Mouse (Mus musculus): Measurements from ENCODE around the gene Apba1.

Gene Apba1

GRCm38 (mm10) chr19:23807371-23807770 lies 48.7 kb downstream of the Apba1 start:
- DNase-seq = no peak

- no peak for DNase-seq
Observed at GRCm38 (mm10) chr19:23809236-23809635, 50.5 kb downstream of the Apba1 start.

DNA sequence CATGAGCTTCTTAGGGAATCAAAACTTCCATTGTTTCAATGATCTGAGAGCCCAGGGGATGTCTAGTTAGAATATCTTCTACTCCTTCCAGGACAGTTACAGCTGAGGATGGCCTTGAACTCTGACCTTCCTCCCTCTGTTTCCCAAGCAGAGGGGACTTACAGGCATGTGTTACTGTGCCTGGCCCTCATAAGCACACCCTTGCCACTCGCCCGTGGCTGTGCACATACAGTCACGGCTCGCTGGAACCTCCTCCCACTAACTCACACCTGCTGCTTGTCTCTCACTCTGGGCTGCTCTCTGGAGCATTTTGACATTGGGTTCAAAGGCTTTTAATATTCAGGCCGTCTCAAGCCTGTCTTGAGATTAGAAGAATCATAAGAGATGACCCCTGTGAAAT lies 51.8 kb downstream of the Apba1 start:
- no peak for DNase-seq

GRCm38 (mm10) chr19:23810976-23811375 lies 52.3 kb downstream of the Apba1 start:
- DNase-seq = no peak

DNA sequence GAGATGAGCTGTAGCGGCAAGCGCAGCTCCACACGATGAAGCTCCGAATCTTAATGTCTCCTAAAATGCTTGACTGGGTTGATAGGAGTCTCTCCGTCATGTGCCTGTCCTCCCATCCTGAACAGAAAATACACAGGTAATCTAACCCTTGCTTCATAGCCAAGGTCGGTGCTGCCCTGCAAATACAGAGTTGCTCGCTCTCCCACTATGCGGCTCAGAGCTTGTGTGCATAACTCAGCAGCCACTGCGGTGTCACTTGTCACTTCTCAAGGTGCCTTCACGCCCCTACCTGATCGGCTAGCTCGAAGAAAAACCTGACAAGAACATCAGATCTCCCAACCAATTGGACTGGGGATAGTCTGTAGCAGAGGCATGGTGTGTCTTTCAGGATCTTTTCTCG lies 58.1 kb downstream of the Apba1 start:
- DNase-seq = no peak

DNA sequence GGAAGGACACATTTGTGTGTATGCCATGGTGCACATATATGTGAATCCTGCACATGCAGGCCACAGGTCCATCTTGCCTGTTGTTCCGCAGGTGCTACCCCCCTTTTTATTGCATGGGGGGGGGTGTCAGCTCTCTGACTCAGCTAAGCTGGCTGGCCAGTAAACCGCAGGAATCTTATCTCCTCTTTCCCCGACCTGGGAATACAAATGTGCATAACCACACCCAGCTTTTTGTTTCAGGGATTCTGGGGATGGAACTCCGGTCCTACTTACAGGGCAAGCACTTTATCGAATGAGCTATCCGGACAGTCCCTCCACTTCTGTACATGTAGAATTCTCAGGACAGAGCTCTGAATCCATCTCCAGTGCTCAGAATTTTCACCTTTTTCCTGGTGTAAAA lies 58.5 kb downstream of the Apba1 start:
- no peak for DNase-seq

DNA sequence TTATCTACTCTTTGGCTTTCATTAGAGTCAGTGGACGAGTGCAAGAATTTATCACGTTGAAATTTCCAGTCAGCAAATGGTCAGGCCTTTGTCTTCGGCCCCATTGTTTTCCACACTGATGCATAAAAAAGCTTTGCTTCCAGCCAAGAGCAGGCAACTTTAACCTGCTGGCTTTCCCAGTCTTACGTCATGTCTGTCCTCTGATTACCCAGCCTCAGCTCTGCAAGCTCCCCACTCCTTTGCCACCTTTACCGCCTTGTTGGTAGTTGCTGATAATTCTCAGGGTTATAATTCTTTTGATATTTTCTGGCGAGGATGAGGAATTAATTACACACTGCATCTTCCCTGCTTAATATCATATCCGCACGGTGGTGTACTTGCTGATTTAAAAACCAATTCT lies 61.2 kb downstream of the Apba1 start:
- DNase-seq = no peak

GRCm38 (mm10) chr19:23822497-23822896 lies 63.8 kb downstream of the Apba1 start:
- DNase-seq = no peak

DNA sequence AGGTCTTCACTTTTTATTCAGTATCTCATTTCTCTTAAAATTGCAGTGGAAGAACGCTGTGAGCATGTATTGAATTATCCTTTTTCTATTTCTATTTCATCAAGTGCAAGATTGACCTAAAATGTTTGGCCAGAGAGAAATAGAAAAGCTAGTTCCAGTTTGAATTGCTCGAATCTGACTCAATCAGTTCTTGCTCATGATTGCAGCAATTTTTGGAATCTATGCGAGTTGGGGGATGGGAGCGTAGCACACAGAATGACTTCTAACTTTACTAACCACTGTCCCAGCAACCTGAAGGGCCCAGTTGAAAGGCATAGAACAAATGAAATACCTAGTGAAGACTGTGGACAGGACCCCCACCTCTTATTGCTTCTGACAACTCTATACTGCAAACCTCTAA lies 64.8 kb downstream of the Apba1 start:
- peak; percentile 26 for DNase-seq

DNA sequence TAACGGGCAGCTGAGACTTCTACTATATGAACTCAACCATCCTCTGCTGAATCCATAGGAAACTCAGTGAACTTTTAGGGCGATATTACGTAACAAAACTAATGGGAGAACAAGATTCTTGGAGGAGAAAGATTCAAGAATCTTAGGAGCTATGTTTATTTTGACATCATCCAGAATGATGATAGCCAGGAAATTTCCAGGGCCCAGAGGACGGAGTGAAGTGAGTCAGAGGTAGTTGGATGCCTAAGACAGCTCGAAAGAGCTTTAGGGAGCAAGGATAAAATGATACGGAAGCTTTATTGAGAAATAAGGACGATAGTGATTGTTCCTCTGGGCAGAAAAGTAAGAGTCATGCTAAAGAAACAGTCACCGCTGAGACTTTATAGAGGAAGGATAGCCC lies 67.6 kb downstream of the Apba1 start:
- DNase-seq = no peak

DNA sequence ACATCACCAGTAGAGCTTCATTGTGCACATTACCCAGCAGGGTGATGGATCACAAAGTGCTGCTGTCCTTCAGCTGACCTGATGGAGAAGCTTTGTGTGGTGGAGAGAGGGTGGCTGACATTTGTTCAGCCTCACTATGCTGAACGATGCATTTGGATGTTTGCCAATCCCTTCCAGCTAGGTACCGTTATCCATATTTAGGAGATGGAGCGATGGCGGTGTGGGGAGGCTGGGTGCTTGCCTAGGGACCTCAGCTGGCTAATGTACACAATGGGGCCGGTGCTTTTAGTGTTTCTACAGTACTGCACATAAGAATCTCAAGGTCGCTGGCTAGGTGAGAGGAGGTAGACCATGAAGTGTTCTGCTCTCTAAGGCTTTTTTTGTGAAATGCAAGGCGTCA lies 72.1 kb downstream of the Apba1 start:
- no peak for DNase-seq

DNA sequence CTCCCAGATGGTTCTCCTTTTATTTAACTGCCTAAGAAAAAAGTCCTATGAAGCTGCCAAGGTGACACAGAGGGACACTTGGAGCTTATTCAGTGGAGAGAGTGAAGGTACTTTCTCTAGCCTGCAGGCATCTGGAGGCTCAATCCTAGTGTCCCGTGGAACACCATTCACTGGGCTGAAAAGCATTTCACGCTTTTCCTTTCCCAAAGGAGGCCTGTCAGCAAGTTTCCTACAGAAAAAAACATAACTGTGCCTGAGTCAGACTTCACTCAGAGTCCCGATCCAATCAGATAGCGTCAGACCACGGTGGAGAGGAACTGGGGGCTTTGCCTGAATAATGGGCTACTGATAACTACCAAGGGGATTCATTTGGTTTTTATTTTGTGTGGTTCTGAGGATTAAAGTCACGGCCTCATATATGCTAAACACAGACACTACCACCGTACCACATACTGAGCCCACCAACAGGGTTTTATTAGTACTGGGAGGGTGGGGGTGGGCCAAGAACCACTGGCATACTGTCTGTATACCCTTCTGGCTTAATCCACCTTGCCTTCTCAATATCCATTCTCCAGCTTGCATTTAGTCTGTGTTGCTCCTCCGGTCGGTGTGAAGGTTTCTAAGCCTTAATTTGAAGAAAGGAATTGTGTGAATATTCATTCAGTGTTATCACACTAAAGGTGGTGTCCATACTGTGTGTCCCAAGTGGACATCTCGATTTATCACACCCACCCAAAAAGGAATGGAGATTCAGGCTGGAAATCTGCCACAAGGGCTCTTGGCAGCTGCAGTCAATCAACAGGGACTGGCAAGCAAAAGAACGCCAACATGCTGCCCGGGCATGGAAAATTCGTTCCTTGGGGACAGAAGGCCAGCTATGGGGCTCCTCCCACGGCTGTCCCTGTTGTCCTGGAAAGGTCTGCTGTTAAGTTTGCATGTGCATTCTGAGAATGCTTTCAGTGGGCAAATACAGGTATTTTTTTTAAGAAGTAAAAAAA lies 75.3 kb downstream of the Apba1 start:
- DNase-seq = no peak

GRCm38 (mm10) chr19:23834721-23835120 lies 76.0 kb downstream of the Apba1 start:
- DNase-seq = peak; percentile 4

DNA sequence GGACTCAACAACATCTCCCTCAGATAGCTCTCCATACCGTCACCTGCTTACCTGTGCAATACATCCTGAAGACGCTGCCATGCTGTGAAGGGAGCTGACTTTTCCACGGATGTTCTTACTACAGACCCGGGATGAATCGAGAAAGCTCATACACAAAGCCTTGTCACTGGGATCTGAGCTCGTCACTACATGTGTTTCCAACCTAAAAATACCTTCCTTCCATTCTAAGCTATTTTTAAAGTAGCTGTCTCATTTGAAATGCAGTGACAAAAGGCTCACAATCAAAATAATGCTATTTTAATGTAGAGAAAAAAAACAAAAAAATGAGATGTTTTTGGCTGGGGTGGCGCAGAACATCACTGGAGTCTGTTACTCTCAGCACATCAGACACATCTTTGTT lies 97.1 kb downstream of the Apba1 start:
- DNase-seq = no peak

DNA sequence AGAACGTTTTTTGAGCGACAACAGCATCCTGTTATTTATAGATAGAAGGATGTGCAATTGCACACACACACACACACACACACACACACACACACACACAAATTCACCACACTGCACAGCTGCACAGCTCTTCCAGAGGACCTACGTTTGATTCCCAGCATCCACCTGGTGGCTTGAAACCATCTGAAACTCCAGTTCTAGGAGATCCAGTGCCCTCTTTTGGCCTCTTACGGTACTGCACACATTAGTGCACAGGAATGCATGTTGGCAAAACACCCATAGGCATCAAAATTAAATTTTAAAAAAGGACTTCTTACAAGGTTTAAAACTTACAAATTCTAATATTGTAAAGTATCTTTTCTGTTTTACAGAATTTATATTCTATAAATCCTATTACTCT lies 99.4 kb downstream of the Apba1 start:
- DNase-seq = no peak

- DNase-seq = no peak
Observed at GRCm38 (mm10) chr19:23858781-23859180, 100.1 kb downstream of the Apba1 start.

DNA sequence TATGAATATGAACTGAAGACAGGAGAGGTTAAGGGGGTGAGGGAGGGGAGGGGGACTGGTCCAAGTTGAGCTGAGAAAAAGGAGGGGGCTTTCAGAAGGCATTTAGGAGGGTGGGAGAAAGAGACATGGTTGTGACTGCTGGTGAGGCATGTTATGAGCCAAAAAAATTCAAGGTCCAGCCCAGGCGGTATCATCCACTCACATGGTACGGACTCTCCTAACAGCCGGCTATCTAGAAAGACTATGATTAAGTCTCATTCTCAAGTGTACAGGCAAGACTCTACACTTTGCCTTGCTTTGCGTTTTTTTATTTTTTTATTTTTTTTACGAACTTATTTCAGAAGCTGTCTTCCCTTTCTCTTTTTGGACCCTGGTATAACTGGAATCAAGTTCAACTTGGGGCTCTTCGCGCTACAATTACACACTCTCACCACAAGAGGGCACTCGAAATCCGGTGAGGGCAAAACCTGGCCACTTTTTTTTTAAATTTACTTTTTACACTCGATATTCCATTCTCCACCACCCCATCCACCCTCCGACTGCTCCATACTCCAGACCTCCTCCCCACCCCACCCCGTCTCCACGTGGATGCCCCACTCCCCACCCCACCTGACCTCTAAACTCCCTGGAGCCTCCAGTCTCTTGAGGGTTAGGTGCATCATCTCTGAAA lies 101.6 kb downstream of the Apba1 start:
- peak; percentile 27 for DNase-seq

GRCm38 (mm10) chr19:23862736-23863135 lies 104.0 kb downstream of the Apba1 start:
- DNase-seq = peak; percentile 13

GRCm38 (mm10) chr19:23863959-23864358 lies 105.3 kb downstream of the Apba1 start:
- peak; percentile 49 for DNase-seq

- DNase-seq = no peak
Observed at GRCm38 (mm10) chr19:23866045-23866444, 107.4 kb downstream of the Apba1 start.

DNA sequence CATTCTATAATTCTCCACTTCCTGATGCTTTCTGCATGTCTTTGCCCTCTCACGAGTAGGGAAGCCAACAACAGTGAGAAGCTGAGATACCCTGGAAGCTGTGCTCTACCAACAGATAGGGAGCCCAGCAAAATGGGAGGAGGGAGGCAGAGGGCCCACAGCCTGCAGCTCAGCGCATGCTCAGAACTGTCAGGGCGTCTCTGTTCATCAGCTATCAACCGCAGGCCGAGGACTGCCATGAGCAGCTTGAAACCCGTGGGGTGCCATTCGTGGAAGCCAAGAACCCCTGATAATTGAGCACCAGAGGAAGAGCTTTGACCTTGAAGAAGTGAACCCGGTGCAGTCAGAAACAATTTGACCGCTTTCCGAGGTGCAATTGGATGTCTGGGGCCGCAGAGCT lies 108.4 kb downstream of the Apba1 start:
- no peak for DNase-seq

DNA sequence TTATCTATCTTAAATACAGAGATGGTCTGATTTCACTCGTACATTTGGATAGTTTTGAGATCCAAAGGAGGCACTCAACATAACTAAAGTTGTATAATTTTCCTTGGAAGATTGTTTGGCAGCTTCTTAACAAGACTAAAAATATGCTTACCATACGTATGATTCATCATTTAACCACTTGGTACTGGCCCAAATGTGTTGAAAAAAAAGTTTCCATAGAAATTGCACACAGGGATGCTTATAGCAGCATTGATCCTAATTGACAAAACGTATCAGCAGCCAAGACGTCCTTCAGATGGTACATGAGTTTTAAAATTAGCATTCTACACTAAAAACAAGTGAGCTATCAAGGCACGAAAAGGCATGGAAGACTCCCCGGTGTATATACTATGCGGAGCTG lies 108.9 kb downstream of the Apba1 start:
- no peak for DNase-seq

- no peak for DNase-seq
Observed at GRCm38 (mm10) chr19:23874502-23874901, 115.8 kb downstream of the Apba1 start.

DNA sequence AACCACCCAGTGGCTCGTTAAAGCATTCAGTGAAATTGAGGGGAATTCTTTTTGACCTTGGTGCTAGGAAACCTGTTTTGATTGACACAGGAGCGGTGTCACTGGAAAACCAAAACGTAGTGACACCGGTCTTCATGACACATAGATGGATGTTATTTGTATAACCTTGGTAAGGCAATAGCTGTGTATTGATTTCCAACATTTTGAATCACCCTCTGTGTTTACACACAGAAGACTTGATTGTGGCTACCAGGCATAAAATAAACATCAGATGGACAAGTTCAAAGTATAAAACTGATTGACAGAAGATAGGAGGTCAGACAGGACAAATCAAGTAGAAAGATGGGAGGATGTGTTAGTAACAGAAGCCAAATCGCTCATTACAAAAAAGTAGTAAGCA lies 117.1 kb downstream of the Apba1 start:
- DNase-seq = no peak

Measured in lung, postnatal 36 days (tissue).